Mouse (Mus musculus) lung, postnatal 10 days (tissue): ENCODE measurements around the gene Kcnip1.
A peak's percentile ranks its signal among the peaks of the same experiment; 100 is the strongest.

Experiments used
- DNase-seq: peaks from one replicate; pipeline ENCODE4 v3.0.0; 2021

Kcnip1 gene

DNA sequence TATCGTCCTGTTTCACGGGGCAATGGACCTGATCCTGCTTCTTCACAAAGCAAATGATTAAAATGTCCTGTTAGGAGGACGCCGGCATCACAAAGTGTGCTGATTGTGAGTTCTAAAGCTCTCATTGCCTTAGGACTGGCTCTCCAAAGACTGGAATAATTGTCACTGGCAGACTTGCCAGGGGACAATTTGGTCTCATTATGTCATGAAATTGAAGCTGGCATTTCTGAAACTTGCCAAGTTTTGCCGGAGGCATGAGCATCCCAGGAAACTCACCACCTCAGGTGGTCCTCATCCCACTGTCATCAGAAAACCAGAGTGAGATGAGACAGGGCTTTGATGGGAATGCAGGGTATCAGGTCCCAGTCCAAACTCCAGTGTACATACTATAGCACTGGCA is 171.6 kb downstream of the Kcnip1 start:
- DNase-seq: no peak

DNA sequence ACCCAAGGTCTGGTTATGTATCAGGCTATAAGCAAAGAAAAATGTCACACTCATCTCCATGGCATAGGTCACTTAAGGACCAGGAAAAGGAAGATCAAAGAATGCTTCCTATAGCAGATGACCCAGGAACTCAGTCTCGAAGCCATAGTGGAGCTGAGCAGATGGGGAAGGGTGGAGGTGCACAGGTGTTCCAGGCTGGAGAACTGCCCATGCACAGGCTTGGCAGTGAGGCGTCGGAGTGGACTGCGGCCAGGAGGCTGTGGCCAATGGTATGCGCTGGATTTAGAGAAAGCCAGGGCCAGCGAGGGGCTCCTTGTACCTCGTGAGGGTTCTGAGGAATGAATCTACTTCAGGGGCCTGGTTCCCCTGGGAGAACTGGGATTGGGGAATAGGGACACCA is 172.1 kb downstream of the Kcnip1 start:
- DNase-seq: no peak

DNA sequence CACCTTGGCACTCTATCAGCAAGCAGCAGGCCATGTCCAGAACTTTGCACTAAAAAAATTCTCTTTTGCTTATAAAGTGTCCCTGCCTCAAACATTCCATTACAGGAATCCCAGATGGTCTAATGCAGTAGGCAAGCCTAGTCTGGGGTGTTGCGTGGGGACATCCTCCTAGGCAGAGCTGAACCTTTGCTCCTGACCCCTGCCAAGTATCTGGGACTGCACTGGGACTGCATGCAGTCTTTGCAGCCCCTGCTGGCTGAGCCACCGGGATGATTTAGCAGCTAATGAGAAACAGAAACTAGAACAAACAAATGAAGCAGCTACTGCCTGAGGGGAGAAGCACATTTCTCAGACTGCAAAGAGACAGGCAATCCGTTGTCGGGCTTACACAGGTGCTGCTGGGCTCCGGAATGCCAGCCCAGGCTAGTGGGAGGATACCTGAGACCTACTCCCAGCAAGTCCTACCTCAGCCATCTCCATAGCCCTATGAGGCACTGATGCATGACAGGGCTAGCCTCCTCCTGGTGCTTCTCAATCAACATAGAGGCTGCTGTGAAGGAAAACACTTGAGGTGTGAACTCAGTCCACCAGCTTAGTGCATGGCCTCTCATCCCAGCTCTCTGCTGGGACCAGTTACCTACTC is 174.0 kb downstream of the Kcnip1 start:
- no peak for DNase-seq

DNA sequence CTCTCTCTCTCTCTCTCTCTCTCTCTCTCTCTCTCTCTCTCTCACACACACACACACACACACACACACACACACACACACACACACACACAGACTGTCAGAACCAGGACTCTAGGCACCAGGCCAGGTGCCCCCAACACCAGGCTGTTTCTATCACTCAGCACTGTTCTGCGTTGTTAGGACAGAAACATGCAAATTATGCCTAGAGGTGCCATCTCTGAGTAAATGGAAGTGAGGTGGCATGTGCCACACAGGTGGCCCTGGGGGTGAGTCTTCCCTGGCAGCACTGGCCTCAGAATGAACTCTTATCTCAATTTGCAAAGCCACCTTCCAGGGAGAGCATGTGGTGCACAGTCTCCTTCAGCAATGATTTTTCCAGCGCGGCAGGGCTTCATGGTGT is 176.9 kb downstream of the Kcnip1 start:
- DNase-seq: no peak

DNA sequence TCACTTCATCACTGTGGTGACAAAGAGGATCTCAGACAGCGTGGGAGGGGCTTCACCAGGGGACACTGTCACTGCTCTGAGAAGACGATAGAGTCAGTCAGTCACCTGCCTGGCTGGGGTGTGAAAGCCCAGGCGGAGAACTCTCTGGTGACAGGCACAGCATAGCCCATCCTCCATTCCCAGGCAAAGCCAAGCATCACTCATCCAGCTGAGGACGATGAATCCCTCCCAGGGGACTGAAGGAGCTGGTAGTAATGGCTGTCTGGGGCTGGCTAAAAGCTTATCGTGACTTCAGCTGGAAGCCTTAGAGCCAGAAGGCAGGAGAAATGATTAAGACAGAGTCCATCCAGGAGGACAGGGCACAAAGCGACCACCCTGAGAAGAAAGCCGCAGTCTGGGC is 182.8 kb downstream of the Kcnip1 start:
- DNase-seq: no peak

DNA sequence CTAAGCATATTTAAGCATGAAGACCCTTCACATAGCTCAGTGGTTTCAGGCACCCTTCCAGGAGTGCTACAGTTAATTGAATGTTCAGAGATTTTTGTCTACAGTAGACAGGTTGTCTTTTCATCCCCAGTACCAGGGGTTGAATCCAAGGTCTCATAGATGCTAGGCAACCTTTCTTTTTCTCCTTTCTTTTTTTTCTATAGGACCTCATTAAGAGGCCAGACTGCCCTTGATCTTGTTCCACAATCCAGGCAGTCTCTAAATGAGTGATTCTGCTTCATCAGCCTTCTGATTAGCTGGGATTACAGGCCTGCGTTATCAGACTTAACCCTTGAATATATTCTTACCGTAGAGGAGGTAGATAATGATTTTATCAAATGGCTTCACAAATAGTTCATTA is 189.9 kb downstream of the Kcnip1 start:
- DNase-seq: no peak

DNA sequence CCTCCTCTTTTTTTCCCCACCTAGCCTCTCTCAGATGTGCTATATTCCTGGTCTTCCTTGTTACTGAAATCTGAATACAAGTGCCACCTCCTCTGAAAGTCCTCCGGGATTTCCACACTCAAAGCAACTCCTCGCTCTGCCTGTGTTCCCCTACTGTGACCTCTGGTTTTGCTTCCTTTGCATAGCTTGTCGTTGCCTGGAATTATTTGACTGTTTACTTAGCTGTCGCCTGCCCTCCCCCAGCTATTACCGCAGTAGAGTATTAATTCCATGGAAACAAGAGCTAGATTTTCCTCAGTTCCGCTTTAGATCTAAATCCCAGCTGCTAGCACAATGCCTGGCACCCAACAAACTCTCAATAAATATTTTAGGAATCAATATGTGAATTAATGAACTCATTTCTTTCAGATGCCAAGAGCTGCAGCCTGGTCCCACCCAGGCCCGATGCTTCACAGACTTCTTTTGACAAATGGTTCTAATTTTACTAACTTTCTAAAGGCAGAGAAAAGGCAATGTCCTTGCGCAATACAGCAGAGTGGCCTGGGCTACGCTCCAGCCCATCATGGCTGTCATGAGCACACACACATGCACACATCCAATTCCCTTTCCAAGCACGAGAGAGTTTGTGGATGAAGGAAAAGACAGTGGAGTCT is 192.4 kb downstream of the Kcnip1 start:
- DNase-seq: peak; percentile 19

DNA sequence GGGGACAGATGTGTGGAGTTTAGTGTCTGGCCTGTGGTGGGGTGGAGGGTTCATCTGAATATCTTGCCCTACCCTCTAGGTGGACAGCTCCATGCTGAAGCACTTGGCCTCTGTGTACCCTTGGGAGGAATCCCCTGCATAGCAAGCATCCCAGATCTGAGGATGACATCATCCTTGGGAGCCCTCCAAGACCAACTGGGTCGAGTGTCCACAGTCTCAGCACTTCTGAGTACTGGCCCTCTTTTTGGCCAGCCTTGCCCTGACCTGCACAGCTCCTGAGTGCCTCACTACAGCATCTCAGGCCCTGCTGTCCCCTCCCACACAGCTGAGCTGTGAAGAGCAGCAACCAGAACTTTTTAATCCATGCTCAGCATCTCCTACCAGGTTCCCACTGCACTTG is 193.0 kb downstream of the Kcnip1 start:
- DNase-seq: peak; percentile 63

DNA sequence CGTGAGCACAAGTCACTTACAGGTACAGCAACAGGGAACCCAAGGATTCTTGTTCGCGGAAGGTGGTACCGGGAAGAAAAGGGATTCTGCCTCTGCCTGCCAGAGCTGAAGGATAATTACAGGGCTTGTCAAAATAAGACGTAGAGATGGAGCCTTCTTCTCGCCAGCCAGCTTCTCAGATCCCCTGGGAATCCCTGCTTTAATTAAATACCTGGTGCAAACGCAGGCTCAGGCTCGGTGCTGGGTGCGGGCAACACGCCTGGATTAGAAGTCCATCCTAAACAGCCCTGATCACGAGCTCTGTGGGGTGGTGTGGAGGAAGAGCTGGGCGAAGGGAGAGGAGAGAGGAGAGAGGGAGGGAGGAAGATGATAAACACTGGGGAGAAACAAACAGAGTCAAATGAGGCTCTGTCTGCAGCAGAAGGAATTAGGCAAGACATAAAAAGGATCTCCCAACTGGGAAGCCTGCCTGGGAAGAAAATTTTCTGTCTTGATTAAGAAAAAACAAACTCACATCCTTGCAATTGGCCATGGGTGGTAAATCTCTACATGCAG is 194.8 kb downstream of the Kcnip1 start:
- peak; percentile 11 for DNase-seq

DNA sequence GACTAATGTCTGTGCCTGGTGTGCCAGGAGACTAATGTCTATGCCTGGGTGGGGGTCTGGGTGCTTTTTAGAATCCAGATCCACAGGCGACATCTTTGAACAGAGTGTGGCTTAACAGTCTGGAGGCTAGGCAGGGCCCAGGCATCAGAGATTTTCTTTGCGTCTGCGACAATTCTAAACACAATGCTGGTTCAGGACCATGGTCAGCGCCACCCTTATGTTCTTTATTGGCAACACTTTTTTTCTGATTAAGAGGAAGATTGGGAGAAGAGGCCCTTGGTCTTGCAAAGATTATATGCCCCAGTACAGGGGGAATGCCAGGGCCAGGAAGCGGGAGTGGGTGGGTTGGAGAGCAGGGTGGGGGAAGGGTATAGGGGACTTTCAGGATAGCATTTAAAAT is 205.6 kb downstream of the Kcnip1 start:
- peak; percentile 50 for DNase-seq

DNA sequence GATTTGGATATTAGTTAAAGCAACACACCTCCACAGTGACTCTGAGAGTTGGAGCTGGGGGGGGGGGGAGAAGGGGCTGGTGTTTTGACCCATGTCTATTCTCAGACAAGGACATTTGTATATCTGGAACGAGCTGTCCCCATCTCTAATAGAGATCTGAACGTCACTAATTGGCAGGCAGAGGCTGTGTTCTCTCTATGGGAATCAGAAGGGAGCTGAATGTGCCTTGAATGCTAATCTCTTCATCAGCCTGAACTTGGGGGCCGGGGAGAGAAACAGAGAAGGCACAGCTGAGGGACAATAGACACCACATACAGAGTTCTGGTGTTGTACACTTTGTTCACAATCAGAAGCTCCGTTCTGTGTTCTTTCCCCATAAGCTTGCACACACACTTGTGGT is 206.4 kb downstream of the Kcnip1 start:
- DNase-seq: no peak

DNA sequence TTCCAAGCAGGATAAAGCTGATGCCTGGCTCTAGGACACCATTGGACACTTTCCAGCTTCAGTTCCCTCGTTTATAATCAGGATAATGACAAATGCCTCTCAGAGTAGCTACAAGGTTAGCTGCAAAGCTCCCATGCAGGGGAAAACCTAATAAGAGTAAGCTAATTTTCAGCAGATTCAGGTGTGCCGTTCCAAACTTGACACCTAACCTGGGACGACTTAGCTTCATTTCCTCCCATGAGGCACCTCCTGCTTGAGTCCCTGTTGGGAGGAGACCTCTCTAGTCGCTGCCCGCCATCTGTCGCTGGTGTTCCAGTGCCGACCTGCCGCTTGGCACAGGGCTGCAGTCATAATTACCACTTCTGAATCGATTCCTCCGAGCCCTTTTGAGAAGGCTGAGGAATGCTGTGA is 211.4 kb downstream of the Kcnip1 start:
- no peak for DNase-seq

DNA sequence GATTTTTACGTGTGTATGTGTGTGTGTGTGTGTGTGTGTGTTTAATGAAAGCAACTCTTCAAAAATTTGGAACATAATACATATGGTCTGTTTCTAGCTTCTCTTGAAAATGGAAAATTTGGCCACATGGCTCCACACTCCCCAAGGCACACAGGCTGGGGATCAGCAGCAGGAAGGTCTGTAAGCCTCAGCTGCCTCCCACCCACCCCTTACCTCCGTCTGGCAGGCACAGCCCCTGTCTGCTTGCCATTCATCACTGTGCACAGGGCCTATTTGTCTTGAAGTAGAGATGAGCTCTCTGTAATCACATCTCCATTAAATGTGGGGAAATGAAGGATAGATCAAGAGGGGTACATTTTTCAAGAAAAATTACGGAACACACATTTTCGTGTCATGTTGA is 212.7 kb downstream of the Kcnip1 start:
- DNase-seq: no peak

DNA sequence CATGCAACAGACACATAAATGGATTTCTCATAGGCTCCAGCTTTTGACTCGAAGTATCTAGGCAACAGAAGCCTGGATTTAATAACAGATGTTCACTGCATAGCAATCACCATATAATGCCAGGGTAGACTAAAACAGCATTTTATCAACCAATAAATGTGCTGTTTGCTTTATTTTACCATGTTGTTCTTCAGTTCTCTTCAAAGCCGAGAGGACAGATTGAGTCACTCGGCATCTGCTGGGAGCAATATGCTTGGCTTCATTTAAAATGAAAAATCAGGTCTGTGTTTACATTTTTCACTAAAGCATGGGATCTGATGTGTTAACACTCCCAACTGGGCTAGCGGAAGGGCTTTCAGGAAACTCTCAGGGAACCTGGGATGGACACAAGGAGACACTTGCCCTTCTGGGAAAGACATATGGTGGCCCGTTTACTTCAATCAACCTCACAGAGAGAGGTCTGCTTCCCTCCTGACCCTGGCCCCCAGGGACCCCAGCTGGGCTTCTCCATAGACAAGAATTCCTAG is 220.3 kb downstream of the Kcnip1 start:
- no peak for DNase-seq

DNA sequence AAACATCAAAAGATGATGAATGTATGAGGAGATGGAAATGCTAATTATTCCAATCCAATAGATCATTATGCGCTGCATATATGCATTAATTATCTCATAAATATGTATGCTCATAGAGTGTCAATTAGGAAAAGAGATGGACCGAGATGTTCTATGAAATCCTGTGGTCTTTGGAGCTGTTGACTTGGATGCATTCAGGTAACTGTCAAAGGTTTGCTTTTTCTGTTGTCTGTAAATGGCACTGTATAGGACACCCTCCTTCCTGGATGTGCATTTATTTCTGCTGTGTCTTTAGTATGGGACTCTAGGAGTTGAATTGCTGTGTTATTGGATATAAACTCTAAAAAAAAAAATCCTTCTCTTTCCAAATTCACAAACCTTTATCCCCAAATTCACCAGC is 220.9 kb downstream of the Kcnip1 start:
- DNase-seq: no peak

DNA sequence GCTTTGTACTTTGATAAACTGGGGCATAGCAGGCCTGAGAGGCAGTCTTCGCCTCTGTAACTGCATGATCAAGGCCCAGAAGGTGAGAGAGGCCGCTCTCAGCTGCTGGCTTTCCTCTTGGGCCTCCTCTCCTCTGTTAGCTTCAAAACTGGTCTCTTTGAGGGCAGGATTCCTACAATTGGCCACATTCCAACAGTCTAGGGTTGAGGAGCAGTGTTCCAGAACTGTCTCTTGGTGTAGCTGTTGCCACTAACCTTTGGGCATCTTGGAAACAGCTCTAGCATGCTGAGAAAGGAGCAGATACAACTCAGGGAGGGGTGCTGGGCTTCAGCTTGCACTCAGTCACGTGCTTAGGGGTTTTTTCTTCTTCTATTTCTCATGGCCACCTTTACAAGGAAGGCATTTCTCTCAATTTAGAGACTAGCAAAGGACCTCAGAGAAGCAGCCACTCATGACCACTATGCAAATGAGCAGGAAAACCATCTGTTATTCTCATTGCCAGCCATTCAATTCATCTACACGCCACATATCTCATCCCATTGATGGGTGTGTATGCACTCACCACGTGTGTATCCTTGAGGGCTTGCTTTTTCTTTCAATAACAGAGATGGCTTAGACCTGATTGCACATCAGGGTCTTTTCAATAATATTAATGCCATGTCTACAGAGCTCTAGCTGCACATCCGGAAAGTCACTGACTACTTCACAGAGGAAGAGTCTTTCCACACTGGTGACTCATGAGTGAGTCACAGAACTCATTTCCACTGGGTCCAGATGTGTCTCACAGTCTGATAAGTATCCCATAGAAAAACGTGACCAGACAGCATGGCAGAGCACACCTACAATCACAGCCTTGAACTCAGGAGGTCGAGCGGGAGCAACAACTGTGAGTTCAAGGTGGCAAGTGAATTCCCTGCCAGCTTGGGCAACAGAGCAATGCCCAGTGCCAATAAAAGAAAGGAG is 225.7 kb downstream of the Kcnip1 start:
- no peak for DNase-seq

DNA sequence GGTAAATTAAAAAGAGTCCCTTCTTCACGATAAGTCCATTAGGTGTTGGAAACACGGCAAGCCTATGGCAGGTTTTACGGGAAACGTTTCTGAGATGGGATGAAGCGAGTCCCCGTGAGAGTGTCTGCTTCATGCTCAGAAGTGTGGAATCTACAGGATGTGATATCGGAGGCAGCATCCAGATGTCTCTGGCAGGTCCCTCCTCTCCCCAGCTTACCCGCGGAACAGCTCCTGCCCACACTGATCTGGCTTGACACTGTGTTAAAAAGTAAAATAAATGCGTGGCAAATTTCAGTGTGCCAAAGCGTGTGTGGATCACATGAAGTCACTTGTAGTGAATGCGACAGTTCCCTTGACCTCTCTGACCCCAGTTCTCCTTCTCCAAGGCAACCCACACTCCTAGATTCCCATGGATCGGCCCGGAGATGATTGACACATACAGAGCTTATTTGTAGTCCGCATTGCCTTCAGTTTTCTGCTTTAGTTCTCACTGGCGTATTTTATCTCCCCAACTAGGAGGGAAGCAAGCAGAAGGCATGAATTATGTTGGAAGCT is 231.7 kb downstream of the Kcnip1 start:
- DNase-seq: no peak

DNA sequence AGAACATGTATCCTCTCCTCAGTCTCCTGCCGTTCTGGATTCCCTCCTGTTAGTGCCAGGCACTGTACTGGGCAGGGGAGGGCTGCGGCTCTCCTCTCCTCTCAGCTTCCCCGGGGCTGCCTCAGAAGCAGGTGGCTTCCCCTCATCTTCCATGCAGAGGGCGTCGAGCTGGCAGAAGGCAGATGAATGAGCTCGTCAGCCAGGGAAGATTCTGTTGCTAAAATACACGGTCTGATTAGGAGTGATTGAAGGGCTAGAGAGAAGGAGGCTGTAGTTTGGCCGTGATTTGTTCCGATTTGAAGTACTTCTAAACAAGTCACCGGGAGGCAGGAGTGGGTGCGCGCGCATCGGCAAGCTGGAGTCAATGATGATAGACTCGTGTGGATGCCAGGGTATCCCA is 236.3 kb downstream of the Kcnip1 start:
- DNase-seq: no peak

DNA sequence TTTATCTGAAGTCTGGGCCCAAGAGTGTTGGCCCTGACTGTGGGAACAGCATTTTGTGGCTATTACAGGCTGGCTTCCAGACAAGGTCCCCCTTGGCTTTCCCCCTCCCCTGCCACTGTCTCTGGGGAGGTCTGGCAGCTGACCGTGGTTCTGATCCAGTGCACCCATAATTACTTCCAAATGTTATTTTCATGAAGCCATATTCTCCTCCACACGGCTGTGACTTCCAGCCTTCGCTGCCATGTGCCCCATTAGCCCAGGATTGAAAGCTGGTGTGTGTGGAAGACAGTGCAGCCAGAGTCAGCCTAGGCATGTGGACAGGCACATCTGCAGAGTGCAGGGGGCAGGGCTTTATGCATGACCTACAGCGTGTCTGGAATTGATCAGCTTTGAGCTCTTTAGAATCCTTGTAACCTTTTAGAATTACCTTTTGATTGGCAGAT is 240.5 kb downstream of the Kcnip1 start:
- peak; percentile 31 for DNase-seq

DNA sequence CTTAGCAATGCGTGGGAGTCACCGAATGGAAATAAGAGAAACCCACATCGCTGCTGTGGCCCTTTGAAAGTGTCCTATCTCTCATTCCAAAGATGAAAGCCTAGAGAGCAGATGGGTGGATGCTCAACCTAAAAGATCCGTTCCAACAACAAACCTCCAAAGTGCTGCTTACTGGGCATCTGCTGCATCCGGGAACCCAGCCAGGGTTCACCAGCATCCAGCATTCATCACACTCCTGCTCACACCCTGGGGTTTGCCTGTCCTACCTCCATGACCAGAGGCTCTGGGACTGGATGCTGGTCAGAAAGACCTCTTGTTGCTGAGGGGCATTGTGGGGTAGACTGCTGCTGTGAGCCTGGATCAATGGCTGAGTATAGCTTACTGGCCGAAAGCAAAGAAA is 241.4 kb downstream of the Kcnip1 start:
- no peak for DNase-seq

DNA sequence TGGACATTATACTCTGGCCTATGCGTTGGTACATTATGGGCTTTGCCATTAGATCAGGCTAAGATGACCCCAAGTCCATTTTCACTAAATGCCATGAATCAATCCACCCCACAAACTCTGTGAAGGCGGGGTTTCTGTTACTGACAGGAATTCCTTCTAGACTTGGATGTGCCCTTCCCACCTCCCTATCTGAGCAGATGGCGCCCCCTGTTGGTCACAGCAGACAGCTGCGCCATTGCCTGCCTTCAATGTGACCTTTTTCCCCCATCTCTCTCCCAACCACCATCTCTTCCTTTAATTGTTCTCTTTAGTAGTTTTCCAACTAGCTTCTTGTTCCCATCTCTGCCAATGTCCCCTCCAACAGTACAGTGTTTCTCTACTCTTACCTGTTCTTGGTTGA is 243.0 kb downstream of the Kcnip1 start:
- peak; percentile 48 for DNase-seq

DNA sequence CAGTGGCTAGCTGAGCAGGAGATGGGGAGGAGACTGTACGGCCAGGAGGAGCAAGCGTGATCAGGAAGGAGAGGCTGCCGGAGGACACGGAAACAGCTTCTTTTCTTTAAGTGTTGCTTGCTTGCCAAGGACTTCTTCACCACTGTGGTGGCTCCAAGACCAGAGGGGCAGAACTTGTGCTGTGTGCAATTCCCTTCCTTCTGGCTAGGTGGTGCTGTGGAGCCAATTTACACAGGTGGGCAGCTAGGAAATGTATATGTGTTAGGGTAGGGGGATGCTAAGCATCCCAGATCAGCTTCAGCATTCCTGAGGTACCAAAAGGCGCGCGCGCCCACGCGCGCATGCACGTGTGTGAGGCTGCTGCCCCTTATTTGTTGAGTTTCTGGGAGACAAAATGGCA is 243.5 kb downstream of the Kcnip1 start:
- DNase-seq: no peak

DNA sequence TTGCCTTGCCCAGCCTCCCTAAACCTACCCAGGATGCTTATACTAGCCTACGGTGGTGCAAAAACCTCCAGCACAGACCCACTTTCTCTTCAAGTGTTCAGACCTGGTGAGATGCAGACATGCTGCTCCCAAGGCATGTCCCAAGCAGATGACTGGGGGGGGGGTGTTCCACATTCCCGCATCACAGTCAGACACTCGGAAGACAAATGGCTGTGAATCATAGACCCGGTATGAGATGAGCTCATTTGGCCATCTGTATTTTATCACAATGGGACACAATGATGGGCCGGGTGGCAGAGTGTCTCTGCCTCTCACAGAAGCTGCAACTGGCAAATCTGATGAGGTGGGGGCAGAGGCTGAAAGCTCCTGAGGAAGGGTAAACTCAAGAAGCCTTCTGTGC is 244.2 kb downstream of the Kcnip1 start:
- DNase-seq: no peak
